Mouse (Mus musculus) right cerebral cortex, postnatal 4 days (tissue): Measurements from ENCODE around the gene Nudt3.
"Not testable (repeated sequence)": the region's sequence is repeated elsewhere in the genome, so short reads cannot be mapped to it uniquely, and the experiment has no call there.

Experiments
- DNase-seq: peaks from one replicate; pipeline ENCODE4 v3.0.0-alpha.2; 2022

Nudt3 gene

DNA sequence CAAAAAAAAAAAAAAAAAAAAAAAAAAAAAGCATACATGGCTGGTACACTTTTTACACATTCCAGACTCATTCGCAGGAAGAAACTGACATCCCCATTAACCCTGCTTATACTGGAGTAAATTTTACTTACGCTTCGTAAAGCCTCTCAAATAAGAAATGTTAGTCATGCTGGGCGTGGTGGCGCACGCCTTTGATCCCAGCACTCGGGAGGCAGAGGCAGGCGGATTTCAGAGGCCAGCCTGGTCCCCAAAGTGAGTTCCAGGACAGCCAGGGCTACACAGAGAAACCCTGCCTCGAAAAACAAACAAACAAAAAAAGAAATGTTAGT lies 12.2 kb upstream of the Nudt3 start:
- DNase-seq, result not testable (repeated sequence)

- peak; percentile 86 for DNase-seq
Measured at GRCm38 (mm10) chr17:27634871-27635574, 11.7 kb upstream of the Nudt3 start, which contains the start of gene RPS10-NUDT3. RPS10-NUDT3 (minus strand) TSS chr17:27635222.

DNA sequence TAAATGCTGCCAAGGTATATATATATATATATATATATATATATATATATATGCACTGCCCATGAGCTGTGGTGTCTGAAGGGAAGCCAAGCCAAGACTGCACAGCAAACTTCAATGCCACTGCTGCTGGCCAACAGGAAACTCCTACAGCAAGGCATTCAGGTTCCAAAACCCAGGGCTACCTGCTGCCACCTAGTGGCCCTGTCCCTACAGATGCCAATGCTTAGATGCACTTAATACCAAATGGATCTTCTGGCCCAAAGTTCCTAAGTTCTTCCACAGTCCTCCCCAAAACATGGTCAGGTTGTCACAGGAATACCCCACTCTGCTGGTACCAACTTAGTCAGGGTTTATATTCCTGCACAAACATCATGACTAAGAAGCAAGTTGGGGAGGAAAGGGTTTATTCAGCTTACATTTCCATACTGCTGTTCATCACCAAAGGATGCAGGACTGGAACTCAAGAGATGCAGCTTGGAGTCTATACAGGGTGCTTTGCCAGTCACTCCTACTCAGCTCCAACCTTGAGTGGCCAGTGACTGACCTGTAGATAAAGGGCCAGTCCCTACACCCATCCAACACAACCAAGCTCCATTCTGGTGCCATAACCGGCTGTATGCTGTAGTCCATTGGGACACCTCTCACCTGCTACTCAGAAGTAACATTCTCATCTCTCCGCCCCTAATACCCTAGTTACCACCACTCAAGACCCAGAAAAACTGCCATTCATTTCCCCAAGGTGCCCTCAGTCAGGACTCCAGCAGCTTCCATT lies 6.1 kb upstream of the Nudt3 start:
- peak; percentile 87 for DNase-seq

DNA sequence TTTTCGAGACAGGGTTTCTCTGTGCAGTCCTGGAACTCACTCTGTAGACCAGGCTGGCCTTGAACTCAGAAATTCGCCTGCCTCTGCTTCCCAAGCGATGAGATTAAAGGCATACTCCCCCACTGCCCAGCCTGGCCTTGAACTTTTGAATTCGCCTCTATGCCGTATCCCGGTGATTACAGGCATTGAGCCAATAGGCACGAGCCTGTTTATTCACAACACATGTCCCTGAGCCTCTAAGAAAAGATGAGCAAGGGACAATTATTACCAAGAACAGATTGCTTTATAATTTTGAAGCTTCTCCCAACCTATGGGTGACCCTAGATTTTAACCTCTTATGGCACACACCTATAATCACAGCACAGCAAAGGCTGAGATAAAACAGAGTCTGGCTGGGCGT lies 5.1 kb upstream of the Nudt3 start:
- DNase-seq, result no peak

GRCm38 (mm10) chr17:27627451-27627850 lies 4.2 kb upstream of the Nudt3 start:
- DNase-seq, result no peak

GRCm38 (mm10) chr17:27626681-27627080 lies 3.4 kb upstream of the Nudt3 start:
- DNase-seq, result no peak

GRCm38 (mm10) chr17:27625455-27626251 lies 2.4 kb upstream of the Nudt3 start:
- no peak for DNase-seq

GRCm38 (mm10) chr17:27622611-27623359 lies 510 bp downstream of the Nudt3 start:
- DNase-seq, result peak; percentile 58

- no peak for DNase-seq
Measured at GRCm38 (mm10) chr17:27621705-27622531, 1.4 kb downstream of the Nudt3 start.

GRCm38 (mm10) chr17:27621161-27621560 lies 2.1 kb downstream of the Nudt3 start:
- DNase-seq, result no peak

DNA sequence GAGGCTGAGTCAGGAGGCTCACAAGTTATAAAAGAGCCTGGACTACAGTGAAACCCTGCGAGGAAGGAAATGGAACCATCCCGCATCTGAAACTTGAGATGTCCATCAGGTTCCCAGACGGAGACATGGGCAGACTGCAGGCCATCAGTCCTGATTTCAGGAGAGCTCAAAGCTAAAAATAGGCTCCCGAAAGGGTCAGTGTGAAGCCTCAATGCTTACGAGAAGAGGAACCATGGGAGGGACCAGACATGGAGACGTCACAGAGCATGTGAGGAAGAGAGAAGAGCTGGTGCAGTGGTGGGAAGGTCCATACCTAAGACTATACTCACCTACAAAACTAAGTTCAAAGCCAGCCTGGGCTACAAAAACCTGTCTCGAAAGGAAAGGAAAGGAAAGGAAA lies 7.9 kb downstream of the Nudt3 start:
- no peak for DNase-seq

- DNase-seq, result no peak
Measured at GRCm38 (mm10) chr17:27613016-27613415, 10.3 kb downstream of the Nudt3 start.

- no peak for DNase-seq
Measured at GRCm38 (mm10) chr17:27611994-27612393, 11.3 kb downstream of the Nudt3 start.

DNA sequence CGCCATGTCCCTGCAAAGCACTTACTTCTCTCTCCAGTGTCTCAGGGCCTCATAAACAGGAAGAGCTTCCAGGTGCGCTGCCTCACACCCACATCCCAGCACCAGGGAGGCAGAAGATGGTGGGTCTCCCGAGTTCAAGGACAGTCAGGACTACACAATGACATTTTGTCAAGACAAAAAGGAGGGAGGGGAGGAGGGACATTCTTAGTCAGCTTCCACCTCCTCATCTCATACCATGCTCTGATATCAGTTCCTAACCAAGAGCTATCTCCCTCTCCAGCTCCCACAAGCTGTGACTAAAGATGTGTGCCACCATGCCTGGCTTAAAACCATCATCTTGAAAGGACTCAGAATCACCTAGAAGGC lies 11.8 kb downstream of the Nudt3 start:
- no peak for DNase-seq

- DNase-seq, result peak; percentile 48
Measured at GRCm38 (mm10) chr17:27610679-27611518, 12.4 kb downstream of the Nudt3 start.

DNA sequence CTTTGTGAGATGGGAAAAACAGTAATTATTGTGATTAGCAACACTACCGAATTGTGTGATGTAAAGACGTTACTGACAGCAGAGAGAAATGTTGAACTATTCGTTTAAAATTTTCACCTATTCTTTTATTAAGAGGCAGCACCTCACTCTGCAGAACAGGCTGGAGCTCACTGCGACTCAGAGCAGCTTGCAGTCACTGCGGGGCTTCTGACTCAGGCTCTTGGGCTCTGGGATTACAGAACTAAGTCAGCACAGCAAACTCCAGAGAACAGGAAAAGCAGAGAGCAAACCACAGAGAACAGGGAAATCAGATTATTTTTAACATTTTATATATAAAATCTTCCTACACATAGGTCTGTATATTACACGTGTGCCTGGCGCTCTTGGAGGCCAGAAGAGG lies 13.7 kb downstream of the Nudt3 start:
- no peak for DNase-seq

- no peak for DNase-seq
Measured at GRCm38 (mm10) chr17:27603522-27604234, 19.6 kb downstream of the Nudt3 start.

GRCm38 (mm10) chr17:27603036-27603435 lies 20.3 kb downstream of the Nudt3 start:
- DNase-seq, result no peak

DNA sequence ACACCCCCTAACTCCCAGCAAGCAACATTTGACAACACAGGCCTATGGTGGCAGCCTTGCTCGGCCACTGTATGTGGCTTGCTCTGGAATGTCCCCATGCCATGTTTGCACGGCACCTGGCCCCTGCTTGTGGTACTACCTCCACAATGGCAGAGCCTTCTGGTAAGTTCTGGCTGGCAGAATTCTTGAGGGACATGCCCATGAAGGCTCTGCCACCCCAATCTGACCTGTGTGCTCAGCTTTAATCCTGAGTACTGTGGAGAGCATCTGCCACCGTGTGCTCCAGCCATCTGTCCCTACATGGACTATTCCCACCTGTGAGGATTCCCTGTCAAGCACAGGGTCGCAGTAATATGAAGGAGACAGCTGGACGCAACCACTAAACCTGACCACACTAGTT lies 22.4 kb downstream of the Nudt3 start:
- DNase-seq, result no peak

- DNase-seq, result no peak
Measured at GRCm38 (mm10) chr17:27600286-27600685, 23.0 kb downstream of the Nudt3 start.
